Mouse (Mus musculus) CH12.LX (cell line): ENCODE measurements around the gene Atrx. TPM values are rescaled to one million over a fixed set of nuclear protein-coding genes. Genes with fewer than 3 reads are reported as not detected.

Source experiments
- DNase-seq: peaks from one replicate; pipeline ENCODE4 v3.0.0-alpha.2; 2013; ENCODE audit errors: extremely low read depth
- H3K27ac ChIP-seq: 2 replicates; pipeline ENCODE4 v1.5.1; 2012; ENCODE audit warnings: low read depth, mild to moderate bottlenecking, control low read depth, moderate library complexity; ENCODE audit not compliant: insufficient read depth
- H3K27me3 ChIP-seq: replicated peaks from 2 replicates; pipeline ENCODE3; 2012; ENCODE audit warnings: inconsistent platforms
- H3K36me3 ChIP-seq, 2 experiments: replicated peaks in 1 of 2; 2 replicates each; pipeline versions ENCODE3 to v1.6.1; 2012; ENCODE audit warnings: inconsistent platforms in 1 of 2, low read length in 1 of 2, mild to moderate bottlenecking in 1 of 2, mixed read lengths in 1 of 2, moderate library complexity in 1 of 2; ENCODE audit not compliant: control insufficient read depth in 1 of 2, insufficient read depth in 1 of 2
- H3K4me1 ChIP-seq, 2 experiments: 2 replicates each; pipeline ENCODE4 v1.6.1; 2012; ENCODE audit warnings: inconsistent platforms in 1 of 2, moderate library complexity in 1 of 2; ENCODE audit not compliant: insufficient read depth in 2 of 2, control insufficient read depth in 1 of 2
- H3K4me2 ChIP-seq: 2 replicates; pipeline ENCODE4 v1.6.1; 2012; ENCODE audit warnings: low read depth, mild to moderate bottlenecking, control low read depth; ENCODE audit not compliant: poor library complexity, insufficient read depth, severe bottlenecking
- H3K4me3 ChIP-seq, 3 experiments: fragments of 150-350 bp in 1 of 3; sonication (generic) in 1 of 3; replicated peaks in 1 of 3; 2 replicates each; pipeline versions ENCODE3 to v1.5.1; 2011 to 2012; ENCODE audit warnings: low read depth in 2 of 3, low read length in 2 of 3, mild to moderate bottlenecking in 2 of 3, moderate library complexity in 2 of 3, control low read depth in 1 of 3, improper control_type of control experiment in 1 of 3, inconsistent platforms in 1 of 3, mixed read lengths in 1 of 3; ENCODE audit not compliant: poor library complexity in 1 of 3
- H3K79me2 ChIP-seq: replicated peaks from 2 replicates; pipeline ENCODE4 v1.6.1; 2012; ENCODE audit warnings: mild to moderate bottlenecking, moderate library complexity; ENCODE audit not compliant: control insufficient read depth, poor library complexity, insufficient read depth, severe bottlenecking; ENCODE audit errors: extremely low read depth
- H3K9ac ChIP-seq: 2 replicates; pipeline ENCODE4 v1.6.1; 2012; ENCODE audit warnings: low read depth, mild to moderate bottlenecking, control low read depth, moderate library complexity; ENCODE audit not compliant: insufficient read depth
- H3K9me3 ChIP-seq: replicated peaks from 2 replicates; pipeline ENCODE3; 2012; ENCODE audit warnings: low read length, inconsistent platforms, mixed read lengths
- BHLHE40 ChIP-seq: IDR thresholded peaks from 2 replicates; pipeline ENCODE4 v1.6.1; 2011; ENCODE audit warnings: mild to moderate bottlenecking, low read depth, low read length, improper control_type of control experiment
- CHD1 ChIP-seq: IDR thresholded peaks from 2 replicates; pipeline ENCODE4 v1.6.1; 2012; ENCODE audit warnings: low read depth, low read length, improper control_type of control experiment, inconsistent platforms
- E2F4 ChIP-seq: IDR thresholded peaks from 2 replicates; pipeline ENCODE4 v1.6.1; 2011; ENCODE audit warnings: low read depth, low read length, improper control_type of control experiment; ENCODE audit not compliant: insufficient replicate concordance
- EP300 ChIP-seq: IDR thresholded peaks from 2 replicates; pipeline ENCODE4 v1.6.1; 2011; ENCODE audit warnings: low read length, improper control_type of control experiment
- HCFC1 ChIP-seq: IDR thresholded peaks from 2 replicates; pipeline ENCODE4 v1.6.1; 2012; ENCODE audit warnings: low read depth, mild to moderate bottlenecking, inconsistent platforms, low read length, improper control_type of control experiment
- IRF4 ChIP-seq: IDR thresholded peaks from 2 replicates; pipeline ENCODE4 v1.6.1; 2014; ENCODE audit warnings: low read depth, mild to moderate bottlenecking, inconsistent platforms, low read length, improper control_type of control experiment
- JUND ChIP-seq: conservative IDR thresholded peaks from 2 replicates; pipeline ENCODE4 v1.6.1; 2011; ENCODE audit warnings: low read depth, low read length, improper control_type of control experiment
- KAT2A ChIP-seq: IDR thresholded peaks from 2 replicates; pipeline ENCODE4 v1.6.1; 2012; ENCODE audit warnings: low read length, improper control_type of control experiment, inconsistent platforms; ENCODE audit not compliant: insufficient replicate concordance
- MAFK ChIP-seq: IDR thresholded peaks from 2 replicates; pipeline ENCODE4 v1.6.1; 2011; ENCODE audit warnings: low read length, improper control_type of control experiment; ENCODE audit not compliant: insufficient replicate concordance
- MAX ChIP-seq: IDR thresholded peaks from 2 replicates; pipeline ENCODE4 v1.6.1; 2011; ENCODE audit warnings: low read length, improper control_type of control experiment
- MEF2A ChIP-seq: IDR thresholded peaks from 2 replicates; pipeline ENCODE4 v1.6.1; 2014; ENCODE audit warnings: low read depth, mild to moderate bottlenecking, inconsistent platforms, low read length, improper control_type of control experiment, borderline replicate concordance
- MXI1 ChIP-seq: IDR thresholded peaks from 2 replicates; pipeline ENCODE4 v1.6.1; 2011; ENCODE audit warnings: mild to moderate bottlenecking, low read depth, low read length, improper control_type of control experiment
- NELFE ChIP-seq: IDR thresholded peaks from 2 replicates; pipeline ENCODE4 v1.6.1; 2011; ENCODE audit warnings: low read depth, low read length, improper control_type of control experiment
- SIN3A ChIP-seq: IDR thresholded peaks from 2 replicates; pipeline ENCODE4 v1.6.1; 2012; ENCODE audit warnings: low read length, improper control_type of control experiment, inconsistent platforms
- UBTF ChIP-seq: IDR thresholded peaks from 2 replicates; pipeline ENCODE4 v1.6.1; 2012; ENCODE audit warnings: low read depth, mild to moderate bottlenecking, inconsistent platforms, low read length, improper control_type of control experiment, moderate library complexity
- ZKSCAN1 ChIP-seq: IDR thresholded peaks from 2 replicates; pipeline ENCODE4 v1.6.1; 2012; ENCODE audit warnings: low read depth, inconsistent platforms, low read length, improper control_type of control experiment, borderline replicate concordance
- ZMIZ1 ChIP-seq: IDR thresholded peaks from 2 replicates; pipeline ENCODE4 v1.6.1; 2012; ENCODE audit warnings: low read depth, mild to moderate bottlenecking, inconsistent platforms, low read length, improper control_type of control experiment
- ZNF384 ChIP-seq: IDR thresholded peaks from 2 replicates; pipeline ENCODE4 v1.6.1; 2012; ENCODE audit warnings: low read depth, low read length, improper control_type of control experiment, inconsistent platforms
- dilution Hi-C: fragments of 300-500 bp; cut with MboI; formaldehyde crosslinking; loops from 2 replicates; pipeline ENCODE4 v1.14.3; 2020; ENCODE audit warnings: low sequenced_read_pairs; ENCODE audit not compliant: extremely low pct_unique_long_range_greater_than_20kb, extremely low pct_ligation_motif_present
- in situ Hi-C: fragments of 300-500 bp; cut with MboI; formaldehyde crosslinking; loops from 3 replicates; pipeline ENCODE4 v1.14.3; 2019; ENCODE audit warnings: low sequenced_read_pairs, low pct_ligation_motif_present, low pct_unique_long_range_greater_than_20kb, mixed read lengths
- polyA plus RNA-seq: library from polyadenylated mRNA; unstranded; fragments of >175 nt; gene quantifications from 2 replicates; pipeline ENCODE4 v1.2.1, GENCODE M21; 2012; ENCODE audit warnings: low read depth; ENCODE audit not compliant: insufficient read length
- total RNA-seq, 2 experiments: library from RNA; depleted of rRNA; stranded (reverse); fragments of 300-350 nt in 1 of 2; fragments of >200 nt in 1 of 2; gene quantifications; 2 replicates each; pipeline ENCODE4 v1.2.3; 2012 to 2014

The Atrx gene
- total and polyA plus RNA-seq, 3 experiments: 64.3 to 83.6 (median 64.9) TPM

- no peak overlapping the region for H3K9ac ChIP-seq
- no peaks in the 10 kb centered on the region for H3K79me2 ChIP-seq
- H3K4me3 ChIP-seq: no peak overlapping the region
- H3K4me2 ChIP-seq: no peak overlapping the region
- H3K27ac ChIP-seq: no peak overlapping the region
- no peak for DNase-seq
- dilution Hi-C loops (no loop called here), in situ Hi-C loops (no loop called here)
- no peaks in the 10 kb centered on the region for H3K9me3 ChIP-seq
- no peaks in the 10 kb centered on the region for H3K36me3 ChIP-seq
- H3K4me1 ChIP-seq: no peaks in the 10 kb centered on the region
- no peaks in the 10 kb centered on the region for H3K27me3 ChIP-seq
- TF ChIP-seq IRF4: no peak
- no peak for TF ChIP-seq E2F4
- no peak for TF ChIP-seq NELFE
- TF ChIP-seq EP300: no peak
- no peak for TF ChIP-seq MXI1
- TF ChIP-seq HCFC1: no peak
- no peak for TF ChIP-seq KAT2A
- TF ChIP-seq JUND: no peak
- TF ChIP-seq BHLHE40: no peak
- TF ChIP-seq MAX: no peak
- TF ChIP-seq ZMIZ1: no peak
- TF ChIP-seq ZKSCAN1: no peak
- no peak for TF ChIP-seq MEF2A
- no peak for TF ChIP-seq ZNF384
Observed at GRCm38 (mm10) chrX:105773281-105773680, 155.9 kb downstream of the Atrx start.

DNA sequence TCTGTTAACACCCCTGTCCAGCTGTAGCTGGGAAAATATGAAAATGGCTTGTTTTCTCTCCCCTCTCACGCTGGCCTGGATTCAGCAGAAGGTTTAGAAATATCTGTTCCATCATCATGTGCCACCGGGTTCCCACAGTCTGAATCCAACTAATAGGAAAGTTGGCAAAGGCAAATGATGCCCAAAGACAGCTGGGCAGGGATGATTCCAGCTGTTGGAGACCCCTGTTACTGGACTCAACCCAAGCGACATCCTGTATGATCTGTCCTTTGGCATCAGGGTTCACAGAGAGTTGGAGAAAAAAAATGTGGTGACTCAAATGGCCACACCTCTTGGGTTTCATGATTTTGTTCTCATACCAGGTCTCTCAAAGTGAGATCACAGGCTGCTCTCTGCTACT, 161.3 kb downstream of the Atrx start:
- no peaks in the 10 kb centered on the region for H3K27me3 ChIP-seq

More for the DNA sequence above, 161.3 kb downstream of the Atrx start:
- TF ChIP-seq HCFC1 (no peak), CHD1 (no peak), E2F4 (no peak), JUND (no peak), UBTF (no peak), MAFK (no peak), BHLHE40 (no peak), SIN3A (no peak)
- TF ChIP-seq, all 38 proteins: peak for 0
- Histone ChIP-seq H3K4me1 (no peaks in the 10 kb centered on the region), H3K4me3 (no peak overlapping the region), H3K79me2 (no peaks in the 10 kb centered on the region), H3K4me2 (no peak overlapping the region), H3K36me3 (no peaks in the 10 kb centered on the region), H3K9me3 (peaks cover 3% of the 10 kb centered on the region), H3K9ac (no peak overlapping the region), H3K27ac (no peak overlapping the region)
- dilution Hi-C loops (no loop called here), in situ Hi-C loops (no loop called here)
- DNase-seq: no peak
